Mouse (Mus musculus) hindbrain, embryonic 10.5 days (tissue): ENCODE data around the gene Sptan1. TPM values are rescaled to one million over a fixed set of nuclear protein-coding genes. Genes with fewer than 3 reads are reported as not detected.

Experiments
- DNase-seq: peaks from one replicate; pipeline ENCODE4 v3.0.0-alpha.2; 2017; ENCODE audit warnings: low spot score
- H3K27ac ChIP-seq: fragments of 300-500 bp; sonication (generic); 2 replicates; pipeline ENCODE4 v1.5.1; 2016; ENCODE audit warnings: mild to moderate bottlenecking, moderate library complexity
- H3K27me3 ChIP-seq: fragments of 300-500 bp; sonication (generic); 2 replicates; pipeline ENCODE4 v1.6.1; 2016; ENCODE audit warnings: mild to moderate bottlenecking; ENCODE audit not compliant: poor library complexity, insufficient read depth, severe bottlenecking
- H3K36me3 ChIP-seq: fragments of 300-500 bp; sonication (generic); 2 replicates; pipeline ENCODE4 v1.6.1; 2016; ENCODE audit warnings: mild to moderate bottlenecking, moderate library complexity
- H3K4me1 ChIP-seq: fragments of 300-500 bp; sonication (generic); replicated peaks from 2 replicates; pipeline ENCODE4 v1.6.1; 2016; ENCODE audit warnings: mild to moderate bottlenecking
- H3K4me3 ChIP-seq: fragments of 300-500 bp; sonication (generic); 2 replicates; pipeline ENCODE4 v1.5.1; 2016; ENCODE audit warnings: mild to moderate bottlenecking, moderate library complexity
- H3K9me3 ChIP-seq: fragments of 300-500 bp; sonication (generic); 2 replicates; pipeline ENCODE4 v1.6.1; 2016; ENCODE audit warnings: mild to moderate bottlenecking, moderate library complexity
- WGBS: fragments of 180-500 bp; shearing (Covaris S2); methylation state at CpG from one replicate; pipeline ENCODE4 v1.1.7; 2016; 5-methylcytosine and 5-hydroxymethylcytosine counted together
- polyA plus RNA-seq: library from polyadenylated mRNA; unstranded; fragments of >200 nt; fragmentation: Nextera tagmentation; extraction: Ambion mirVana; gene quantifications from 2 replicates; pipeline ENCODE4 v1.2.1, GENCODE M21; 2016

Gene Sptan1
- polyA plus RNA-seq, 1 experiment from 2014 or later = 115 TPM

- WGBS = 93% methylated on average over 15 of the region's 15 CpGs
- Histone ChIP-seq H3K4me3 (no peak overlapping the region), H3K27ac (peak overlapping the region; percentile 23; the same call in 1 of the 2 replicates)
These were observed 114.9 kb downstream of the Sptan1 start for GRCm38 (mm10) chr2:30080181-30080800.

More at GRCm38 (mm10) chr2:30080181-30080800, 114.9 kb downstream of the Sptan1 start:
- peaks cover 48% of the 10 kb centered on the region for H3K4me1 ChIP-seq
- H3K9me3 ChIP-seq = no peaks in the 10 kb centered on the region
- peaks cover 15% of the 10 kb centered on the region for H3K36me3 ChIP-seq
- H3K27me3 ChIP-seq = no peaks in the 10 kb centered on the region
- no peak for DNase-seq

Other genes starting within 250 kb of the Sptan1 start
- gene Gm13420, start 213.9 kb upstream of the Sptan1 start, polyA plus RNA-seq = 0.30 TPM in 1 of 2 replicates, not detected in the other
- gene Gm13547, start 206.2 kb upstream of the Sptan1 start, polyA plus RNA-seq = not detected in 2 replicates
- gene Coq4, start 178.1 kb upstream of the Sptan1 start, polyA plus RNA-seq = 46.6 and 48.8 TPM in 2 replicates
- 53.2 and 59.2 TPM in 2 replicates for gene Trub2, start 177.1 kb upstream of the Sptan1 start, polyA plus RNA-seq
- 18.3 and 24.7 TPM in 2 replicates for gene Slc27a4, start 162.9 kb upstream of the Sptan1 start, polyA plus RNA-seq
- 23.8 and 25.0 TPM in 2 replicates for gene Urm1, start 145.5 kb upstream of the Sptan1 start, polyA plus RNA-seq
- gene Cercam, start 96.4 kb upstream of the Sptan1 start, polyA plus RNA-seq = 49.1 and 56.2 TPM in 2 replicates
- gene Odf2, start 76.3 kb upstream of the Sptan1 start, polyA plus RNA-seq = 111 and 114 TPM in 2 replicates
- 73.7 and 79.2 TPM in 2 replicates for gene Gle1, start 30.1 kb upstream of the Sptan1 start, polyA plus RNA-seq
- gene Wdr34, start 83.3 kb downstream of the Sptan1 start, polyA plus RNA-seq = 27.3 and 36.7 TPM in 2 replicates
- 607 and 799 TPM in 2 replicates for gene Set, start 91.8 kb downstream of the Sptan1 start, polyA plus RNA-seq
- 9.7 TPM in 2 replicates for gene Pkn3, start 112.1 kb downstream of the Sptan1 start, polyA plus RNA-seq
- gene Zdhhc12, start 128.1 kb downstream of the Sptan1 start, polyA plus RNA-seq = 37.6 and 41.5 TPM in 2 replicates
- gene Zer1, start 159.0 kb downstream of the Sptan1 start, polyA plus RNA-seq = 6.5 and 8.7 TPM in 2 replicates
- gene Tbc1d13, start 168.2 kb downstream of the Sptan1 start, polyA plus RNA-seq = 6.9 and 10.2 TPM in 2 replicates
- 15.9 and 17.5 TPM in 2 replicates for gene Endog, start 205.9 kb downstream of the Sptan1 start, polyA plus RNA-seq
- 79.7 and 87.6 TPM in 2 replicates for gene Spout1, start 212.9 kb downstream of the Sptan1 start, polyA plus RNA-seq
- gene Kyat1, start 240.3 kb downstream of the Sptan1 start, polyA plus RNA-seq = 9.0 and 11.4 TPM in 2 replicates